8 mouse cellular contexts compared by ENCODE assay signal in the genomic region with DNA sequence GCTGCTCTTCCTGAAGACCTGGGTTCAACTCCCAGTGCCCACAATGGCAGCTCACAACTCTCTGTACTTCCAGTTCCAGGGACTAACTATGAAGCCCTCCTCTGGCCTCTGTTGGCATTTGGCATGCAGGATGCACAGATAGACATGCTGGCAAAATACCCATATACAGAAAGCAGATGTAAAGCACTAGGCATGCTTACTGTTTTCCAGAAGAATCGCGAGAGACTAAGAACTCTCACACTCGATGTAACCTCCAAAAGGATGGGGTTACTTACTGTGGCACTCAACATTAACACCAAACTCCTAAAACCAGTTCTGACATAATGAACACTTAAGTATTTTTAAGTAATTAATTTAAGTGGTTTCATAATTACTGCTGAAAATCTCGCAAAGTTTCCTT. TPM values are rescaled to one million over a fixed set of nuclear protein-coding genes. Genes with fewer than 3 reads are reported as not detected.
DNase-seq lines count a peak whose midpoint lies in the region; ATAC-seq and TF ChIP-seq lines count a peak whose summit lies in the region.

No protein-coding gene starts in this region.

- TF ChIP-seq POLR2A in cerebellum, adult 2 months (IDR thresholded peaks at IDR 0.05; ENCODE audit: borderline replicate concordance, insufficient read depth, low read length): no peak
- no peak for TF ChIP-seq POLR2A in spleen, adult 2 months (IDR thresholded peaks at IDR 0.05; ENCODE audit: low read depth, low read length)

- 17% methylated on average over 4 of the region's 4 CpGs for WGBS in cerebellum, adult 2 months
- WGBS in spleen, adult 2 months: 35% methylated on average over 4 of the region's 4 CpGs
- 60% methylated on average over 4 of the region's 4 CpGs for WGBS in limb, embryonic 13.5 days
- 49% methylated on average over 4 of the region's 4 CpGs for WGBS in stomach, embryonic 15.5 days

- peaks cover 3% of the 10 kb centered on the region; the same call in 1 of the 2 replicates for H3K4me1 ChIP-seq in cerebellum, adult 2 months (ENCODE audit: control insufficient read depth, insufficient read depth, low read length)
- peaks cover 14% of the 10 kb centered on the region for H3K4me1 ChIP-seq in spleen, adult 2 months (ENCODE audit: control insufficient read depth, insufficient read depth, insufficient read length)
- H3K4me1 ChIP-seq in limb, embryonic 13.5 days: peaks cover 14% of the 10 kb centered on the region
- peaks cover 10% of the 10 kb centered on the region for H3K4me1 ChIP-seq in stomach, embryonic 15.5 days

- TF ChIP-seq CTCF in cerebellum, adult 2 months (IDR thresholded peaks at IDR 0.05; ENCODE audit: borderline replicate concordance, insufficient read depth, low read depth, low read length): no peak
- no peak for TF ChIP-seq CTCF in spleen, adult 2 months (IDR thresholded peaks at IDR 0.05; ENCODE audit: extremely low read depth, insufficient read depth, insufficient read length, insufficient replicate concordance)

- no peak for ATAC-seq in limb, embryonic 13.5 days (ENCODE audit: low FRiP score, low read depth)
- no peak for ATAC-seq in stomach, embryonic 15.5 days (ENCODE audit: insufficient read depth, low FRiP score, low read depth)

- H3K9me3 ChIP-seq in limb, embryonic 13.5 days: no peaks in the 10 kb centered on the region
- no peaks in the 10 kb centered on the region for H3K9me3 ChIP-seq in stomach, embryonic 15.5 days

- no peak for DNase-seq in cerebellum, adult 2 months
- no peak for DNase-seq in cerebellum, postnatal 10 days
- DNase-seq in spleen, adult 2 months (ENCODE audit: low read depth in 1 of 2, low spot score in 2 of 2): no peak
- no peak for DNase-seq in spleen, postnatal 14 days (ENCODE audit: low spot score in 2 of 2)
- DNase-seq in layer of hippocampus, adult 8-10 months (ENCODE audit: low spot score in 2 of 2): no peak
- DNase-seq in adrenal gland, postnatal 25 days: no peak

- peak overlapping the region; percentile 79 for H3K4me2 ChIP-seq in limb, embryonic 13.5 days (replicated peaks)
- H3K4me2 ChIP-seq in stomach, embryonic 15.5 days: peak overlapping the region; percentile 68

- H3K9ac ChIP-seq in limb, embryonic 13.5 days: peak overlapping the region; percentile 91
- H3K9ac ChIP-seq in stomach, embryonic 15.5 days: peak overlapping the region; percentile 71; the same call in 1 of the 2 replicates

- peak overlapping the region; percentile 95; the same call in 1 of the 2 replicates for H3K27ac ChIP-seq in cerebellum, adult 2 months (ENCODE audit: insufficient read depth, low read length)
- no peak overlapping the region for H3K27ac ChIP-seq in spleen, adult 2 months (ENCODE audit: insufficient read depth, low read length)
- peak overlapping the region; percentile 91 for H3K27ac ChIP-seq in limb, embryonic 13.5 days
- H3K27ac ChIP-seq in stomach, embryonic 15.5 days: peak overlapping the region; percentile 92; the same call in 1 of the 2 replicates

- H3K27me3 ChIP-seq in cerebellum, adult 2 months (ENCODE audit: control insufficient read depth, insufficient read depth, low read length): no peaks in the 10 kb centered on the region
- H3K27me3 ChIP-seq in spleen, adult 2 months (ENCODE audit: control insufficient read depth, insufficient read depth, low read length): no peaks in the 10 kb centered on the region
- H3K27me3 ChIP-seq in limb, embryonic 13.5 days: no peaks in the 10 kb centered on the region
- no peaks in the 10 kb centered on the region for H3K27me3 ChIP-seq in stomach, embryonic 15.5 days (replicated peaks)

- H3K36me3 ChIP-seq in spleen, adult 2 months (ENCODE audit: control insufficient read depth, insufficient read depth, low read length): no peaks in the 10 kb centered on the region
- H3K36me3 ChIP-seq in limb, embryonic 13.5 days: peaks cover 30% of the 10 kb centered on the region
- no peaks in the 10 kb centered on the region for H3K36me3 ChIP-seq in stomach, embryonic 15.5 days

- H3K4me3 ChIP-seq in cerebellum, adult 2 months (replicated peaks; ENCODE audit: insufficient read depth, low read depth, low read length): peak overlapping the region; percentile 95
- peak overlapping the region; percentile 72 for H3K4me3 ChIP-seq in spleen, adult 2 months (ENCODE audit: extremely low read depth, insufficient read depth, insufficient read length)
- H3K4me3 ChIP-seq in limb, embryonic 13.5 days: peak overlapping the region; percentile 78
- peak overlapping the region; percentile 77 for H3K4me3 ChIP-seq in stomach, embryonic 15.5 days (replicated peaks)

RNA-seq across cellular contexts. Expression of gene Trappc6b, which starts 0.9 kb away (rescaled TPM):
- polyA plus RNA-seq in cerebellum, adult 2 months (2012; rRNA removed): 140 and 143 TPM in 2 replicates
- 62.8 and 68.8 TPM in 2 replicates for polyA plus RNA-seq in spleen, adult 2 months (2012; rRNA removed)
- 81.7 and 89.7 TPM in 2 replicates for polyA plus RNA-seq in limb, embryonic 13.5 days (2015; fragmentation: Nextera tagmentation; extraction: Ambion mirVana)
- polyA plus RNA-seq in stomach, embryonic 15.5 days (2015; fragmentation: Nextera tagmentation; extraction: Ambion mirVana): 91.5 and 92.2 TPM in 2 replicates
- total RNA-seq in layer of hippocampus, adult 8-10 months (2022): 100 to 1,000 TPM; 101 to 109 (median 106) TPM
- total RNA-seq in adrenal gland, postnatal 25 days (2021): 85.8 and 96.1 TPM in 2 replicates

RNA-seq across cellular contexts. Expression of gene Pnn, which starts 6.4 kb away (rescaled TPM):
- 81.3 and 81.5 TPM in 2 replicates for polyA plus RNA-seq in cerebellum, adult 2 months (2012; rRNA removed)
- polyA plus RNA-seq in spleen, adult 2 months (2012; rRNA removed): 15.4 and 16.2 TPM in 2 replicates
- polyA plus RNA-seq in limb, embryonic 13.5 days (2015; fragmentation: Nextera tagmentation; extraction: Ambion mirVana): 104 and 118 TPM in 2 replicates
- 112 and 113 TPM in 2 replicates for polyA plus RNA-seq in stomach, embryonic 15.5 days (2015; fragmentation: Nextera tagmentation; extraction: Ambion mirVana)
- total RNA-seq in layer of hippocampus, adult 8-10 months (2022): 10 to 100 TPM; 44.1 to 62.6 (median 55.0) TPM
- 56.2 and 56.3 TPM in 2 replicates for total RNA-seq in adrenal gland, postnatal 25 days (2021)

RNA-seq across cellular contexts. Expression of gene Mia2, which starts 35.3 kb away (rescaled TPM):
- 59.2 and 59.8 TPM in 2 replicates for polyA plus RNA-seq in cerebellum, adult 2 months (2012; rRNA removed)
- 16.5 and 18.9 TPM in 2 replicates for polyA plus RNA-seq in spleen, adult 2 months (2012; rRNA removed)
- polyA plus RNA-seq in limb, embryonic 13.5 days (2015; fragmentation: Nextera tagmentation; extraction: Ambion mirVana): 63.2 TPM in 2 replicates
- 80.9 and 82.1 TPM in 2 replicates for polyA plus RNA-seq in stomach, embryonic 15.5 days (2015; fragmentation: Nextera tagmentation; extraction: Ambion mirVana)
- total RNA-seq in layer of hippocampus, adult 8-10 months (2022): 10 to 100 TPM; 47.8 to 51.6 (median 49.6) TPM
- total RNA-seq in adrenal gland, postnatal 25 days (2021): 165 and 173 TPM in 2 replicates

RNA-seq across cellular contexts. Expression of gene Gemin2, which starts 47.1 kb away (rescaled TPM):
- 8.0 and 9.3 TPM in 2 replicates for polyA plus RNA-seq in cerebellum, adult 2 months (2012; rRNA removed)
- 2.5 and 3.0 TPM in 2 replicates for polyA plus RNA-seq in spleen, adult 2 months (2012; rRNA removed)
- 37.6 and 40.9 TPM in 2 replicates for polyA plus RNA-seq in limb, embryonic 13.5 days (2015; fragmentation: Nextera tagmentation; extraction: Ambion mirVana)
- polyA plus RNA-seq in stomach, embryonic 15.5 days (2015; fragmentation: Nextera tagmentation; extraction: Ambion mirVana): 24.2 and 27.0 TPM in 2 replicates
- total RNA-seq in layer of hippocampus, adult 8-10 months (2022): 1 to 10 TPM; 6.8 to 9.9 (median 9.1) TPM
- 10.6 and 15.7 TPM in 2 replicates for total RNA-seq in adrenal gland, postnatal 25 days (2021)

RNA-seq across cellular contexts. Expression of gene Sec23a, which starts 48.5 kb away (rescaled TPM):
- 48.4 and 48.5 TPM in 2 replicates for polyA plus RNA-seq in cerebellum, adult 2 months (2012; rRNA removed)
- 3.9 and 4.5 TPM in 2 replicates for polyA plus RNA-seq in spleen, adult 2 months (2012; rRNA removed)
- polyA plus RNA-seq in limb, embryonic 13.5 days (2015; fragmentation: Nextera tagmentation; extraction: Ambion mirVana): 105 and 111 TPM in 2 replicates
- polyA plus RNA-seq in stomach, embryonic 15.5 days (2015; fragmentation: Nextera tagmentation; extraction: Ambion mirVana): 63.7 and 68.6 TPM in 2 replicates
- 100 to 1,000 TPM in 2 of 4 experiments, 10 to 100 TPM in 2; 90.2 to 114 (median 101) TPM for total RNA-seq in layer of hippocampus, adult 8-10 months (2022)
- 41.1 and 50.2 TPM in 2 replicates for total RNA-seq in adrenal gland, postnatal 25 days (2021)
